Mouse (Mus musculus) kidney, adult 8-10 months (tissue): ENCODE measurements around the gene Tnnt3.

Source experiments
- DNase-seq, 2 experiments: peaks; one replicate each; pipeline ENCODE4 v3.0.0; 2022

Gene Tnnt3

GRCm38 (mm10) chr7:142545967-142546366 is 47.3 kb downstream of the Tnnt3 start:
- DNase-seq: no peak

DNA sequence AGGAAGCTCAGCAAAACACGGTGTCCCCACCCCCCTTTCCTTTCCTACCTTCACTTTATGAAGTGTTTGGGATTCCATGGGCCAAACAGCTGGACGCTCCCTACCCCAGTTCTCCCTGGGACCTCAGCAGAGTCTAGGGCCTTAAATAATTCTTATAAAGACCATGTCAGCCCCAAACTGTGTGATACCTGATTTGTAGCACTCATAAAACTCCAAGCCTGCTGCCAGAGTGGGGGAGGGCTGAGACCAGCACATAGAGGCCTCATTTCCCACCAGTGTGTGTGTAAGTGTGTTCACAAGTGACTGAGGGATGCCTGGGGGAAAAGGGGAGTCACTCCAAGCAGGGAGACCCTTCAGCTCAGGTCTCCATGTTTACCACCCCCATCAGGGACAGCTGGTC is 49.2 kb downstream of the Tnnt3 start:
- DNase-seq: no peak

- DNase-seq: no peak
These were observed 50.1 kb downstream of the Tnnt3 start for GRCm38 (mm10) chr7:142548706-142549105.

- DNase-seq: no peak
These were observed 51.5 kb downstream of the Tnnt3 start for GRCm38 (mm10) chr7:142549941-142550763.

GRCm38 (mm10) chr7:142550935-142551373 is 52.3 kb downstream of the Tnnt3 start:
- no peak for DNase-seq

GRCm38 (mm10) chr7:142551691-142552090 is 53.1 kb downstream of the Tnnt3 start:
- DNase-seq: no peak

GRCm38 (mm10) chr7:142552591-142553416 is 54.2 kb downstream of the Tnnt3 start:
- no peak for DNase-seq

DNA sequence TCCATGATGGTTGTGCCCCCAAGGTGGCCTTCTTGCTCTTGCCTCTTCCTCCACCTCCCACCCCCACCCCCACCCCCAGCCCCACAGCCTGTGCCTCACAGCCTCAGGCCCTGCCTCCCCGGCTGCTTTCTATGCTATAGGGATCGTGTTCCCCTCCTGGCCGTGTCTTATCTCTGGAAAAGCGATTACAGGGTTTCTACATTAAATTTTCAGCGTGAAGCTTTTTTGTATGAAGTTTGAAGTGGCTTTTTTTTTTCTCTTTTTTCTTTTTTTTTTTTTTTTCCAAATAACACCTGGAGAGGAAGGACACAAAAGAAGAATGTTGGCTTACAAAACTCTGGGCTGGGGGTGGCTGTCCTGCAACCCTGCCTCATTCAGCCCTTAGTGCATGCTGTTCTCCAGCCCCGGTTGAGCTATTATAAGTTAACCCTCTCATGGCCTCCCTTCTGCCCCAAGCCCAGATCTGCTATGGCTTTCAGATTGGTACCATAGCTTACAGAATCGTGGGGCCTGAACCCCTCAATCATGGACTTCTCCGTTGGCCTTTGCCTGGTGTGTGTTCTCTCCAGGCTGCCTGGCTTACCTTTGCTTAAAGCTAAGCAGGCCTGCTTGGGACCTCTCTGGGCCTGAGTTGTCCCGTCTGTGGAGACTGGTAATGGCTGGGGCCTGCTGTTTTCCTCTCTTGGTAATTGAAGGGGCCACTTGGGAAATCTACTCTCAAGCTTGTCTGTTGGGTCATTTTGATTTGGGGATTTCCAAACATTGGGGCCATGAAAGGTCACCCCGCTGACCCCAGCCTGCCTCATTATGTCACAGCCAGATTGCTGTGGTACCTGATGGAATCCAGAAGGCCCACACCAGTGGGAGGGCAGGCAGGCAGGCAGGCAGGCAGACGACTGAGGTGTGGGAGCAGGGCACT is 55.0 kb downstream of the Tnnt3 start:
- DNase-seq: no peak

DNA sequence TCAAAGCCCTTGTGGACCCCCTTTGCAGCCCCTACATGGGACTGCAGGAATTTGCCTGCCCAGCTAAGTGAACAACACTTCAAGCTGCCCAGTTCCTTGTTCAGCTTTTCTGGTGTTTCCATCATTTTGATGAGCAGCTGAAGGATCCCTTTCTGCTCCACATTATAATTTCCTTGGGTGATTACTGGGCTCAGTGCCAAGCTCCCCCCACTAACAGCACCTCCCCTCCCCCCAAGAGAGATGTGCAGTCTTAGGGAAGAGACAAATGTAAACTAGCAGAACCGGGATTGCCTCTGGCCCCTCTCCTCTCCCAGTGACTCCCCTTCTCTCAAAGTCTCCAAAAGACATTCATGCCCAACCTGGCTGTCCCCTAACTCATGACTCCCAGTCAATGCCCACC is 56.0 kb downstream of the Tnnt3 start:
- DNase-seq: no peak

GRCm38 (mm10) chr7:142555366-142556088 is 56.9 kb downstream of the Tnnt3 start:
- no peak for DNase-seq

DNA sequence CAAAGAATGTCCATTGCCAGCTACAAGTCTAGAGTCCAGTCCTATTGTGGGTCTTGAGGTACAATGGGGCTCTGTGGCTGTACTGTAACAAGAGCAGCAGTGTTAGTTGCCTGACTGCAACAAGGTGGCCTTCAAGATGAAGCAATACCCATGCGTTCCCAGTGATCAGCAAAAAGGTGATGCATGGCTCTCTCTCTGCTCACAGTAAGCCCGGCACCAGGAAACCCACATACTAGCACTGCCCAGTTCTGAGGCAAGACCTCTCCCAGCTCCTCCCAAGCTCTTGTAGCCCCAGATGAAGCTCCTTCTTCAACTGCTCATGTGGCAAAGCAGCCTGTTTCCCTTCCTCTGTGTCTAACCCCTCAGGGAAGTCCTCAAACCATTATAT is 57.4 kb downstream of the Tnnt3 start:
- no peak for DNase-seq

DNA sequence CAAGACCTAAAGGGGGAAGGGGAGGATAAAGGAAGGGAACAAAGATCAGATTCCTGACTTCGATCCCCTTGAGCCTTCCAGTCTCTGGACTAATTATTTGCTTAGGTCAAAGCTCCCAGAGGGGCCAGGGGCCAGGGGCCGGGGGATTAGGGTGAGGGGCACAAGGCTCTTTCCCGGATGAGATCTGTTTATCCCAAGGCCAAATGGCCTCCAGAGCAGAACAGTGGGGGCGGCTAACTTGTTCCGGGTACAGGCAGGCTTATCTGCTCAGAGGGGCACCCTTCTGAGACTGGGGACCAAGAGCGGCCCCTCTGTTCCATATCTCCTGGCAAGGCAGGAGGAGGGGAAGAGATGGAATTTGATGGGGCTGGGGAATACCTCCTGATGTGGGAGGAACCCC is 59.1 kb downstream of the Tnnt3 start:
- no peak for DNase-seq

- DNase-seq: no peak
These were observed 60.0 kb downstream of the Tnnt3 start for GRCm38 (mm10) chr7:142558511-142559146.

DNA sequence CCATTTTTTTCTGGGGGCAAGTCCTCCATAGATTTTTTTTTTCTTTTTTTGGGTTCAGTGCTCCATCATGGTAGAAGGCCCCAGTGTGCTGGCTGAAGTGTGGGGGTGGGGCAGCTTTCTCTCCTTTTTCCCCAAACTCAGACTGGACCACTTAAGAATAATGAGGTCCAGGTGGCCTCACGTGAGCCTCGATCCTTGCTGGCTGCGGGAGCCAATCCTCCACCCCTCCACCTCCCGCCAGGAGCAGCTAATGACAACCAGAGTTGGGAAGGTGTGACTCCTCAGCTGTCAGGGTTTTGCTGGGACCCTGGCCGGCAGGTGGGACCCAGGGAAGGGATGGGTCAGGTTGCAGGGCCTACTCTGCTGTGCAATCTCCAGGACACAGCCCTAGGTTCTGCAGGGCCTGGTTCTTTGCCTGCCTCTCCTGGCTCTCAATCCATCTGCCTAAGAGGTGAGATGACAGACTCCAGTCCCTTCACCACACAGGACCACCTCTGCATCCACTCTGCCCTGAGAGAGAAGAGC is 61.1 kb downstream of the Tnnt3 start:
- no peak for DNase-seq

GRCm38 (mm10) chr7:142560942-142561855 is 62.6 kb downstream of the Tnnt3 start:
- no peak for DNase-seq

DNA sequence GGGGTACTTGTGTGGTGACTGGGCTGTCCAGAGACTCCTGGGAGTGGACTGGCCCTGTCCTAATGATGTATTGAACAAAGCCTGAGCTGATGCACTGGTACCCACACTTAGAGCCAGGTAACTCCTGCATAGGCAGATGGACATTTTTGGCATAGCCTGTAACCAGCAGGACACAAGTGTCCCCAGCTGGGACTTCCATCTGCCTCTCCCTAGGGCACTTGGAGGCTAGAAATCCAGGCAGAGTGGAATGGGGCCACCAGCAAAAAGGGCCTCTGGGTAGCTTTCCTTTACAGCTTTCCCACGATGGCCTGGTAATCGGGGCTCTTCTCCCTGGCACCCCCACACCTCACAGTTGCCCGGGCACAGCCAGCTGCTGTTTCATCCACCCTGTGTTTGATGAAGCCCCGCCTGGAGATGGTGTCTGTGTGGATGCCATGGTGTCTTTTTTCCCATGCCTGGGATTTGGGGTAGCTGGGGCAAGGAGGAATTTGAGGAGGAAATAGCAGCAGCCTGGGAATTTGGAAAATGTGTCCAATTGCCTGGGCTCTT is 63.3 kb downstream of the Tnnt3 start:
- DNase-seq: no peak

DNA sequence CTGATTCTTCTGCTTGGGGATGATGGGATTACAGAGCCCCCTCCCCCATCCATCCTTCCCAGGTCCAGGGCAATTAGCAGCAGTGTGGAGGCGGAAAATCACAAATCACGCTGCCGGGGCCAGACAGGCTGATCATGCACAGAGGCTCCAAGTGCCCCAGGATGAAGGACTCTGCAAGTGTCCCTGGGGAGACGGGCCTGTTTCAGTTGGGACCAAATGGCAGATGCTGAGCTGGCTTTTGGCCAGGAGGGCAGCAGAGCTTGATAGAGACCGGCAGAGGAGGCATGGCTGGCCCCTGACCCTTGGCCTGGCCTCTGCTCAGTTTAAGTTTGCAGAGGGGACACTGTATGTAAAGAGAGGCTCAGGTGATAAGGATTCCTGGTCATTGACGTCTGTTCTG is 64.5 kb downstream of the Tnnt3 start:
- DNase-seq: no peak

GRCm38 (mm10) chr7:142564955-142565643 is 66.5 kb downstream of the Tnnt3 start:
- no peak for DNase-seq
